Mouse (Mus musculus) bone marrow macrophage, adult 2 months (primary cell): ENCODE measurements around the gene Mettl17.

Source experiments
- CTCF ChIP-seq: IDR thresholded peaks from 2 replicates; pipeline ENCODE4 v1.5.1; 2012; ENCODE audit warnings: low read depth, mild to moderate bottlenecking, low read length, moderate library complexity
- POLR2A ChIP-seq: IDR thresholded peaks from 2 replicates; pipeline ENCODE4 v1.6.1; 2012; ENCODE audit warnings: mild to moderate bottlenecking, low read depth, low read length, borderline replicate concordance

GRCm38 (mm10) chr14:51896019-51896418 is 11.4 kb downstream of the Mettl17 start:
- no peak for TF ChIP-seq POLR2A
- no peak for TF ChIP-seq CTCF
